ENCODE assay signal across 9 mouse cellular contexts in the genomic region with DNA sequence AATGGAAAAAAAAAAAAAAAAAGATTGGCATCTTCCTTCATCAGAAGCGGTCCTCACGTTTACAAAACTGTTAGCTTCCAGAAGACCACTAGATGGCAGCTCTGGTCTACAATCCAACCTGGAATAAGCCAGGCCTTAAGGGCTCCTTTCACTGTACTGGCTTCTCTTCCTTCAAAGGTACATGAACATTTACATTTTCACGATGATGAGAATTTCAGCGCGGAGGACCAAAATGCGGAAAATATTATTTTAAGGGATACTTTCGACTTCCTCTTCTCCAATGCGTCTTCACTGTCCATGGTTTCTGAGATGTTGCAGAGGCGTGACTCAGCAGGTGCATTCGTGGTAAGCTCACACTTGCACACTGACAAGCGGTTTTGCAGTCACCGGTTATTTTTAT.
DNase-seq lines count a peak whose midpoint lies in the region; ATAC-seq and TF ChIP-seq lines count a peak whose summit lies in the region.
"Had no signal": no experiment of that assay in that cellular context is flagged by ENCODE, and none has a peak within 500 bp of the region (broad histone marks: within the 10 kb centered on the region; RNA-seq: fewer than 3 reads in every experiment).

No protein-coding gene starts in this region.

- WGBS in heart, adult 2 months, result 39% methylated on average over 12 of the region's 12 CpGs
- WGBS in heart, embryonic 11.5 days (ENCODE audit: insufficient replicate concordance), result 34% methylated on average over 12 of the region's 12 CpGs
- 46% methylated on average over 12 of the region's 12 CpGs for WGBS in embryonic facial prominence, embryonic 12.5 days
- 36% methylated on average over 12 of the region's 12 CpGs for WGBS in hindbrain, embryonic 16.5 days
- 33% methylated on average over 12 of the region's 12 CpGs for WGBS in midbrain, embryonic 16.5 days

- peak; percentile 86 for TF ChIP-seq CTCF in heart, adult 2 months (IDR thresholded peaks at IDR 0.05)
- TF ChIP-seq CTCF in left cerebral cortex, adult 2 months (IDR thresholded peaks at IDR 0.05), result peak; percentile 81

- H3K36me3 ChIP-seq in heart, adult 2 months (ENCODE audit: control insufficient read depth, insufficient read depth, low read length), result no peaks in the 10 kb centered on the region; the same call in 1 of the 2 replicates
- no peaks in the 10 kb centered on the region for H3K36me3 ChIP-seq in heart, embryonic 11.5 days (ENCODE audit: control insufficient read depth, insufficient read depth, low read length)
- no peaks in the 10 kb centered on the region for H3K36me3 ChIP-seq in embryonic facial prominence, embryonic 12.5 days
- H3K36me3 ChIP-seq in hindbrain, embryonic 16.5 days (ENCODE audit: control insufficient read depth, insufficient read depth, low read length), result no peaks in the 10 kb centered on the region
- no peaks in the 10 kb centered on the region for H3K36me3 ChIP-seq in midbrain, embryonic 16.5 days (ENCODE audit: control insufficient read depth, insufficient read depth, low read length)
- H3K36me3 ChIP-seq: liver, embryonic 15.5 days had no signal

- no peak for ATAC-seq in heart, embryonic 11.5 days (replicated peaks; ENCODE audit: insufficient number of reproducible peaks, low FRiP score, low TSS enrichment)
- ATAC-seq in embryonic facial prominence, embryonic 12.5 days (ENCODE audit: insufficient number of reproducible peaks, insufficient read depth, low FRiP score, low TSS enrichment), result peak; percentile 47; the same call in 1 of the 2 replicates
- ATAC-seq in hindbrain, embryonic 16.5 days, result peak; percentile 90
- ATAC-seq in midbrain, embryonic 16.5 days, result peak; percentile 95

- TF ChIP-seq POLR2A in heart, adult 2 months (IDR thresholded peaks at IDR 0.05; ENCODE audit: insufficient read depth, low read depth, low read length), result no peak

- no peak overlapping the region for H3K9ac ChIP-seq in heart, adult 2 months (ENCODE audit: low read depth, low read length)
- H3K9ac ChIP-seq in heart, embryonic 11.5 days (ENCODE audit: low read depth, low read length), result no peak overlapping the region
- no peak overlapping the region for H3K9ac ChIP-seq in embryonic facial prominence, embryonic 12.5 days
- H3K9ac ChIP-seq in hindbrain, embryonic 16.5 days (ENCODE audit: low read depth, low read length), result no peak overlapping the region; the same call in 1 of the 2 replicates
- H3K9ac ChIP-seq in midbrain, embryonic 16.5 days (ENCODE audit: low read depth, low read length), result no peak overlapping the region
- H3K9ac ChIP-seq: liver, embryonic 15.5 days had no signal

- peak in 1 of 2 experiments; percentile 9 for DNase-seq in heart, adult 2 months
- peak; percentile 54 for DNase-seq in adrenal gland, postnatal 14 days
- DNase-seq in left cerebral cortex, adult 2 months (ENCODE audit: extremely low spot score in 1 of 2, low spot score in 2 of 2), result peak; percentile 29 to 41
- DNase-seq in thymus, postnatal 14 days, result peak; percentile 33

- H3K4me2 ChIP-seq in heart, embryonic 11.5 days, result no peak overlapping the region
- no peak overlapping the region for H3K4me2 ChIP-seq in embryonic facial prominence, embryonic 12.5 days (replicated peaks)
- peak overlapping the region; percentile 40 for H3K4me2 ChIP-seq in hindbrain, embryonic 16.5 days (ENCODE audit: low read length)
- H3K4me2 ChIP-seq in midbrain, embryonic 16.5 days (ENCODE audit: low read length), result no peak overlapping the region
- H3K4me2 ChIP-seq: liver, embryonic 15.5 days had no signal

- H3K4me3 ChIP-seq in heart, adult 2 months, result no peak overlapping the region
- no peak overlapping the region for H3K4me3 ChIP-seq in heart, embryonic 11.5 days (ENCODE audit: low read depth, low read length)
- no peak overlapping the region for H3K4me3 ChIP-seq in embryonic facial prominence, embryonic 12.5 days
- H3K4me3 ChIP-seq in hindbrain, embryonic 16.5 days (ENCODE audit: low read length), result no peak overlapping the region
- H3K4me3 ChIP-seq in left cerebral cortex, adult 2 months, result no peak overlapping the region
- no peak overlapping the region for H3K4me3 ChIP-seq in midbrain, embryonic 16.5 days (ENCODE audit: low read depth, low read length)
- H3K4me3 ChIP-seq: liver, embryonic 15.5 days had no signal

- no peaks in the 10 kb centered on the region for H3K4me1 ChIP-seq in heart, adult 2 months (ENCODE audit: control insufficient read depth, insufficient read depth, low read length)
- no peaks in the 10 kb centered on the region for H3K4me1 ChIP-seq in heart, embryonic 11.5 days (ENCODE audit: control insufficient read depth, insufficient read depth, low read length)
- H3K4me1 ChIP-seq in embryonic facial prominence, embryonic 12.5 days, result no peaks in the 10 kb centered on the region; the same call in 1 of the 2 replicates
- no peaks in the 10 kb centered on the region for H3K4me1 ChIP-seq in hindbrain, embryonic 16.5 days (ENCODE audit: control insufficient read depth, insufficient read depth, low read depth, low read length)
- no peaks in the 10 kb centered on the region for H3K4me1 ChIP-seq in midbrain, embryonic 16.5 days (ENCODE audit: control insufficient read depth, insufficient read depth, low read length)
- H3K4me1 ChIP-seq: liver, embryonic 15.5 days had no signal

- intact Hi-C loops in heart, adult 2 months (cut with DNase I), result loop anchor here (5.0 to 10.0 kb wide), 2 partner anchors 203 to 370 kb away; no protein-coding TSS in a partner anchor
- intact Hi-C loops in left cerebral cortex, adult 2 months (cut with DNase I), result loop anchor here (5.0 kb wide), 4 partner anchors 160 to 860 kb away; no protein-coding TSS in a partner anchor

- H3K27ac ChIP-seq in heart, adult 2 months, result no peak overlapping the region
- H3K27ac ChIP-seq in heart, embryonic 11.5 days (ENCODE audit: low read depth, low read length), result no peak overlapping the region
- H3K27ac ChIP-seq in embryonic facial prominence, embryonic 12.5 days, result no peak overlapping the region
- no peak overlapping the region for H3K27ac ChIP-seq in hindbrain, embryonic 16.5 days (ENCODE audit: low read depth, low read length)
- no peak overlapping the region for H3K27ac ChIP-seq in left cerebral cortex, adult 2 months
- H3K27ac ChIP-seq in midbrain, embryonic 16.5 days (ENCODE audit: low read length), result no peak overlapping the region
- H3K27ac ChIP-seq: liver, embryonic 15.5 days had no signal

- H3K9me3 ChIP-seq in heart, embryonic 11.5 days (replicated peaks; ENCODE audit: control insufficient read depth, low read length), result no peaks in the 10 kb centered on the region
- no peaks in the 10 kb centered on the region for H3K9me3 ChIP-seq in embryonic facial prominence, embryonic 12.5 days
- no peaks in the 10 kb centered on the region for H3K9me3 ChIP-seq in hindbrain, embryonic 16.5 days (ENCODE audit: control insufficient read depth, low read length)
- H3K9me3 ChIP-seq in midbrain, embryonic 16.5 days (replicated peaks; ENCODE audit: control insufficient read depth, low read length, poor library complexity, severe bottlenecking), result no peaks in the 10 kb centered on the region
- H3K9me3 ChIP-seq: liver, embryonic 15.5 days had no signal

- no peaks in the 10 kb centered on the region for H3K79me2 ChIP-seq in heart, adult 2 months (replicated peaks; ENCODE audit: control insufficient read depth, insufficient read depth, low read length)

- TF ChIP-seq EP300 in heart, adult 2 months (IDR thresholded peaks at IDR 0.05; ENCODE audit: insufficient read depth, low read depth, low read length), result no peak

- H3K27me3 ChIP-seq in heart, adult 2 months (ENCODE audit: control insufficient read depth, insufficient read depth, low read length), result no peaks in the 10 kb centered on the region
- H3K27me3 ChIP-seq in heart, embryonic 11.5 days (ENCODE audit: control insufficient read depth, insufficient read depth, low read length), result no peaks in the 10 kb centered on the region
- H3K27me3 ChIP-seq in embryonic facial prominence, embryonic 12.5 days, result no peaks in the 10 kb centered on the region
- H3K27me3 ChIP-seq in hindbrain, embryonic 16.5 days (replicated peaks; ENCODE audit: control insufficient read depth, insufficient read depth, low read length), result no peaks in the 10 kb centered on the region
- H3K27me3 ChIP-seq in midbrain, embryonic 16.5 days (ENCODE audit: control insufficient read depth, insufficient read depth, low read depth, low read length), result no peaks in the 10 kb centered on the region
- H3K27me3 ChIP-seq: liver, embryonic 15.5 days had no signal
